Mouse (Mus musculus): ENCODE measurements around the gene 1110002E22Rik.

The 1110002E22Rik gene

GRCm38 (mm10) chr3:138110910-138111782 is 46.3 kb downstream of the 1110002E22Rik start:
- no peak for DNase-seq

- DNase-seq: no peak
Measured at GRCm38 (mm10) chr3:138114106-138114505, 49.3 kb downstream of the 1110002E22Rik start.

- DNase-seq: no peak
Measured at GRCm38 (mm10) chr3:138116871-138117270, 52.0 kb downstream of the 1110002E22Rik start.

GRCm38 (mm10) chr3:138118392-138118791 is 53.5 kb downstream of the 1110002E22Rik start:
- DNase-seq: no peak

GRCm38 (mm10) chr3:138118831-138119230 is 54.0 kb downstream of the 1110002E22Rik start:
- no peak for DNase-seq

GRCm38 (mm10) chr3:138119444-138120105 is 54.7 kb downstream of the 1110002E22Rik start:
- DNase-seq: no peak

- DNase-seq: no peak
Measured at GRCm38 (mm10) chr3:138121461-138121860, 56.6 kb downstream of the 1110002E22Rik start.

GRCm38 (mm10) chr3:138123842-138124241 is 59.0 kb downstream of the 1110002E22Rik start:
- DNase-seq: no peak

GRCm38 (mm10) chr3:138129110-138129509 is 64.3 kb downstream of the 1110002E22Rik start:
- no peak for DNase-seq

- DNase-seq: no peak
Measured at GRCm38 (mm10) chr3:138130692-138131091, 65.8 kb downstream of the 1110002E22Rik start.
